Mouse (Mus musculus) gastrocnemius, adult 2 months (tissue): ENCODE data around the gene Bpifc. TPM values are rescaled to one million over a fixed set of nuclear protein-coding genes. Genes with fewer than 3 reads are reported as not detected.

ENCODE experiments used
- DNase-seq: peaks from one replicate; pipeline ENCODE4 v3.0.0; 2022
- H3K27ac ChIP-seq: fragments of 200-600 bp; 2 replicates; pipeline ENCODE4 v1.8.1; 2022; ENCODE audit warnings: mild to moderate bottlenecking
- H3K4me3 ChIP-seq: fragments of 200-600 bp; 2 replicates; pipeline ENCODE4 v1.8.1; 2022; ENCODE audit warnings: mild to moderate bottlenecking, moderate library complexity
- CTCF ChIP-seq: fragments of 200-600 bp; IDR thresholded peaks from 2 replicates; pipeline ENCODE4 v1.8.1; 2022; ENCODE audit warnings: antibody characterized with exemption, mild to moderate bottlenecking, moderate library complexity
- intact Hi-C: fragments of 180-260 bp; cut with DNase I; formaldehyde crosslinking; loops from one replicate; pipeline ENCODE4 v1.15.1; 2025
- total RNA-seq, 2 experiments: library from RNA; stranded (reverse); gene quantifications; 2 replicates each; pipeline ENCODE4 v1.2.3; 2021

The Bpifc gene
- total RNA-seq, 2 experiments from 2014 or later = not detected

- no peak for TF ChIP-seq CTCF
- DNase-seq = no peak
- Histone ChIP-seq H3K27ac (no peak within 1 kb of the TSS), H3K4me3 (peak within 1 kb of the TSS; percentile 72)
- intact Hi-C loops = no loop called here
Observed at GRCm38 (mm10) chr10:85927676-85928445, 83.8 kb downstream of the Bpifc start, which contains the start of gene Ascl4. Gene Ascl4 (plus strand): TSS chr10:85927681.

- peak; percentile 53 for TF ChIP-seq CTCF
- Histone ChIP-seq H3K27ac (peak within 1 kb of the TSS; percentile 90), H3K4me3 (peak within 1 kb of the TSS; percentile 81)
- intact Hi-C loops = loop anchor here (5.0 kb wide), 1 partner anchor 41 kb away; the partner anchor contains the start of gene Rtcb
- peak; percentile 99 for DNase-seq
Observed at GRCm38 (mm10) chr10:85916498-85917309, 95.0 kb downstream of the Bpifc start, which contains the start of gene Prdm4. Gene Prdm4 (minus strand): TSS chr10:85917142.

Other genes with a start within 250 kb of the Bpifc start
- 10 to 100 TPM; 18.1 to 19.2 TPM for gene Pwp1, start 182.4 kb downstream of the Bpifc start, total RNA-seq
- 10 to 100 TPM; 15.0 to 19.9 TPM for gene Prdm4, start 94.8 kb downstream of the Bpifc start, total RNA-seq
- gene Ascl4, start 84.2 kb downstream of the Bpifc start, total RNA-seq = not detected
- gene Rtcb, start 54.1 kb downstream of the Bpifc start, total RNA-seq = 10 to 100 TPM; 44.0 to 48.4 TPM
- 10 to 100 TPM in 1 of 2 experiments, 1 to 10 TPM in 1; 8.5 to 11.8 TPM for gene Fbxo7, start 10.1 kb upstream of the Bpifc start, total RNA-seq